Mouse (Mus musculus) subcutaneous adipose tissue, adult 2 months (tissue): ENCODE results near the gene Snrnp35. TPM values are rescaled to one million over a fixed set of nuclear protein-coding genes. Genes with fewer than 3 reads are reported as not detected.

Experiments used
- polyA plus RNA-seq: library from polyadenylated mRNA; depleted of rRNA; stranded (reverse); fragments of >200 nt; gene quantifications from 2 replicates; pipeline ENCODE4 v1.2.3, GENCODE M21; 2012; ENCODE audit warnings: low replicate concordance; rRNA removed

Snrnp35 gene
- polyA plus RNA-seq: 4.6 and 7.0 TPM in 2 replicates

DNA sequence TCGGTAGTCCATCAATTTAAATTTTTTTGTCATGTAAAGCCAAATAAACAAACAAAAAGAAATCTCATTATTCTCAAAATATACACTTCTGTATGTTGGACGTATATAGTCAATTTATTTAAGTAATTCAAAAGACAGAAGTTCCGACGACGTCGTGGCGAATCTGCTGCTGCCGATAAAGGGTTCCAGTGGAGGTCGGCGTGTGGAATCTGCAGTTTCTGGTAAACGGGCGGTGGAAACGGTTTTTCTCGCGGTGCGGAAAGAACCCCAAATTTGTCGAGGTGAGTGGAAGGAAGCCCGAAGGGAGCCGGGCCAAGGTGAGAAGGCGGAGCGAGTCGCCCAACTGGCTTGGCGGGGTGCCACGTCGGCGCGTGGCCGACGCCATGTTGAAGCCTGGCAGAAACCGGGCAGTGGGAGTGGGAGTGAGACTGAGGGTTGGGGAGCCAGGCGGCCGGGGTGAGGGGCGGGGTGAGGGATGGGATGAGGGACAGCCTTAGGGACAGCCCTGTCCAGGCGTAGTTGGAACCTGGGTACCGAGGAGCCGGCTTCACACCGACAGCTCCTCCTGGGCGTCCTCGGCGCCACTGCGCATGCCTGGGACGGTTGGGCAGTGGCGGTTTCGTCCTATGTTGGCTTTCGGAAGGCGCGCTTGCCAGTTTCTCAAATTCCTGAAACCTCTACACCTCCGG is at the start of gene Snrnp35:
Gene Snrnp35, plus strand, starts transcription at position 169 of the 689 bp plus-strand sequence.

DNA sequence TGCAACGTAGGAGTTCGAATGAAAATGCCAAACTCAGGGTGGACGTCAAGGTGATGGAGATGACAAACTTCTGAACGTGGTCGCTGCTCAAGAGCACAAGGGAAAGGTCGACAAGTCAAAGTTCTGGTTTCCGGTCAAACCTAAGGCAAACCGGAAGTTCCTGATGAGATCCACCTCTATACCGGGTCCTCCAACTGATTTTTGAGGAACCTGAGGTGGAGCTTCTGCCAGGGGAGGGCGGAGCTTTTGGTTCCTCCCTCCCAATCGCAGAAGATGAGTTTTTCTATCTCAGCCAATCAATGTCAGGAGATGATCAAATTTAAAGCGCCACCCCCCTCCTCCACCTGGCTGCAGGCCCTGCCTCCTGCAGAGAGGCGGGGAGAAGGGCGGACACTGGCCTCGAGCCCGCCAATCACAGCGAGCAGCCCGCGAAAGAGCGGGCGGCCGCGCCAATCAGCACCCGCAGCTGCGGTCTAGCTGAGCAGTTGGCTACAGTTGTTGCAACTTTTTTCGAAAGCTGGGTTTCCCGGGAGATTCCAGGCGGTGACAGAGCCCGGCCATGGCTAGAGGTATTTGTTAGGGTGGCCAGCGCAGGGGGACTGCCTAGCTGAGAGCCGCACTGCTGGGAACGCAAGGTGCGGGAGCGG is 43.4 kb upstream of the Snrnp35 start, which contains the start of gene Kmt5a:
Gene Kmt5a, plus strand, starts transcription at position 484 of the 647 bp plus-strand sequence.

DNA sequence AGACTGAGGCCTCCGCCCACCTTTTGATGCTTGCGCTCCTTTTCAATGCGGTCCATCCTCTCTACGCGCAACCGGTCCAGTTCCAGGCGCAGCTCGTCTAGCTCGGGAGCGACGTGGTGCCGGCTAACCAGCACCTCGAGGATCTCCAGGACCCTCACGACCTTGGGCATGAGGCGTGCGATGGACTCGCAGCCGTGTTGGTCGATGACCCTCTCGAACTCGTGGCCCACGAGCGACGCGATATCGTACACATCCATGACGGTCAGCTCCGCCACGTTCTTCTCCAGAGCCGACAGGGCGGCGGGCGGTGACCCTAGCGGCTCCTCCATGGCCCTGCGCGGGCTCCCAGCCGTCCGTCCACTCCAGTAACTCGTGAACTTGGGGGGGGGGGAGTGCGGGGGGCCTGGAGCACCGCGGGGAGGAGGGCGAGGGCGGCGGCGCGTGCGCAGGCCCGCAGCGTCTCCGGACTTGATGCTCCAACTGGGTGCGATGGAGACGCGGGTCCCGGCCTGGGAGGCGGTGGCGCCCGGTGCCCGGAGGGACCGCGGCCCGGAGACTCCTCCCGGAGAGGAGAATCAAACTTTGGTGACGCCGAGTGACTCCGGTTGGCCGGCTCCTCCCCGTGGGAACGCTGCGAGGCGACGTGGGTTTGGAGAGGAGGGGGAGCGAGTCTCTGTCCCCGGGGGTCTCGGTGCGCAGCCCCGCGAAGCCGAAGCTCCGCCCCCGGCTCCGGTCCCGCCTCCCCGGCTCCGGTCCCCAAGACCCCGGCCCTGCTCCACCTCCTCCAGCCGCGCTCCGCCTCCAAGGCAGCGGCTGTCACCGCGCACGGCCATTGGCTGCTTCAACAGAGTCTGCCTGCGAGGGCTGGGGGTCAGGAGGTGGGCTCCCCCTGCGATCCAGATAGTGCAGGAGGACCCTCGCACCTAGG is 48.0 kb downstream of the Snrnp35 start, which contains the start of gene Rilpl1:
Gene Rilpl1, minus strand, starts transcription at position 737 of the 928 bp plus-strand sequence.

DNA sequence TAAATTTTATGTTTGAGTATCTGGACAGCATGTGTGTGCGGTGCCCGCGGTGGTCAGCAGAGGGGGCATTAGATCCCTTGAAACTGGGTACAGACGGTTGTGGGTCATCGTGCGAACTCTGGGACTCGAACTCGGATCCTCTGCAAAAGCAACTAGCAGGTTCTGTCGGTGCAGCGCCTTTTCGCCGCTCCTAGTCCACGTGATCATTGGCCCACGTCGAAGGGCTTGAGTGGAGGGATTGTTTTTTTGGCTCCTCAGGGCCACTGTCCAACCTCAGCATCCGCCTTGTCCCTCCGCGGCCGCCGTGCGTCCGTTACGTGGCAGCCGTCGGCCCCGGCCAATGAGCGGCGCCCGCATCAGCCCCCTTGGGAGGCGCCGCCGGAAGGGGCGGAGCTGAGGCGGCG is 57.5 kb downstream of the Snrnp35 start, which contains the start of gene Tmed2:
Gene Tmed2, plus strand, starts transcription at position 313 of the 404 bp plus-strand sequence.

Other genes with a start within 250 kb of the Snrnp35 start
- gene Pitpnm2, start 233.4 kb upstream of the Snrnp35 start, polyA plus RNA-seq: 54.4 and 54.8 TPM in 2 replicates
- gene Mphosph9, start 155.2 kb upstream of the Snrnp35 start, polyA plus RNA-seq: 2.2 and 5.1 TPM in 2 replicates
- gene 2810006K23Rik, start 155.0 kb upstream of the Snrnp35 start, polyA plus RNA-seq: 8.2 and 10.9 TPM in 2 replicates
- 120 and 196 TPM in 2 replicates for gene Cdk2ap1, start 120.1 kb upstream of the Snrnp35 start, polyA plus RNA-seq
- gene Sbno1, start 57.1 kb upstream of the Snrnp35 start, polyA plus RNA-seq: 13.3 and 22.5 TPM in 2 replicates
- 84.6 and 114 TPM in 2 replicates for gene Kmt5a, start 43.2 kb upstream of the Snrnp35 start, polyA plus RNA-seq
- 29.6 and 41.9 TPM in 2 replicates for gene Rilpl2, start 4.8 kb upstream of the Snrnp35 start, polyA plus RNA-seq
- 8.0 and 15.5 TPM in 2 replicates for gene Rilpl1, start 48.3 kb downstream of the Snrnp35 start, polyA plus RNA-seq
- gene Tmed2, start 57.6 kb downstream of the Snrnp35 start, polyA plus RNA-seq: 125 and 160 TPM in 2 replicates
- gene Ddx55, start 69.7 kb downstream of the Snrnp35 start, polyA plus RNA-seq: 11.4 and 16.9 TPM in 2 replicates
- 29.8 and 37.8 TPM in 2 replicates for gene Eif2b1, start 96.0 kb downstream of the Snrnp35 start, polyA plus RNA-seq
- 37.5 and 65.8 TPM in 2 replicates for gene Gtf2h3, start 96.0 kb downstream of the Snrnp35 start, polyA plus RNA-seq
- gene Atp6v0a2, start 145.4 kb downstream of the Snrnp35 start, polyA plus RNA-seq: 40.0 and 51.1 TPM in 2 replicates
- 0.17 and 0.18 TPM in 2 replicates for gene Dnah10, start 242.0 kb downstream of the Snrnp35 start, polyA plus RNA-seq